Mouse (Mus musculus) gastrocnemius, postnatal 4 days (tissue): Measurements from ENCODE around the gene Noc2l. TPM values are rescaled to one million over a fixed set of nuclear protein-coding genes. Genes with fewer than 3 reads are reported as not detected.

Experiments used
- microRNA-seq: library from miRNA; unstranded; fragments of <30 nt; microRNA quantifications from one replicate; pipeline ENCODE4 v1.2.0, GENCODE M21; 2021
- total RNA-seq, 2 experiments: library from RNA; stranded (reverse); gene quantifications; 2 replicates each; pipeline ENCODE4 v1.2.3; 2021

The Noc2l gene
- total RNA-seq, 2 experiments from 2014 or later = 30.4 to 31.0 TPM

Small RNA genes within 50 kb of the gene (microRNA-seq; reads per million reads assigned to microRNA genes)
- gene Mir7658 = 0.85 reads per million

Other genes starting within 250 kb of the Noc2l start
- 1 to 10 TPM; 4.8 to 6.0 TPM for gene B3galt6, start 243.4 kb upstream of the Noc2l start, total RNA-seq
- gene Sdf4, start 243.1 kb upstream of the Noc2l start, total RNA-seq = 100 to 1,000 TPM; 116 to 117 TPM
- 1 to 10 TPM in 1 of 2 experiments, under 1 TPM in 1; 0.93 to 1.4 TPM for gene Tnfrsf4, start 222.2 kb upstream of the Noc2l start, total RNA-seq
- gene Tnfrsf18, start 209.8 kb upstream of the Noc2l start, total RNA-seq = under 1 TPM; 0.62 to 0.66 TPM
- not detected for gene Ttll10, start 176.6 kb upstream of the Noc2l start, total RNA-seq
- 10 to 100 TPM in 1 of 2 experiments, 1 to 10 TPM in 1; 9.8 to 12.1 TPM for gene 9430015G10Rik, start 126.0 kb upstream of the Noc2l start, total RNA-seq
- gene Rnf223, start 105.5 kb upstream of the Noc2l start, total RNA-seq = under 1 TPM; 0.25 to 0.26 TPM
- gene Agrn, start 38.5 kb upstream of the Noc2l start, total RNA-seq = 10 to 100 TPM; 53.2 to 57.1 TPM
- gene Isg15, start 35.2 kb upstream of the Noc2l start, total RNA-seq = under 1 TPM in 1 of 2 experiments, not detected in 1; 0.49 TPM
- gene AW011738, start 32.7 kb upstream of the Noc2l start, total RNA-seq = 1 to 10 TPM; 3.6 to 4.1 TPM
- 10 to 100 TPM; 30.8 to 32.7 TPM for gene Perm1, start 20.1 kb upstream of the Noc2l start, total RNA-seq
- gene Plekhn1, start 1.2 kb upstream of the Noc2l start, total RNA-seq = 10 to 100 TPM; 11.5 to 12.2 TPM
- gene Samd11, start 19.6 kb downstream of the Noc2l start, total RNA-seq = under 1 TPM; 0.10 to 0.26 TPM
- not detected for gene Vmn2r-ps159, start 95.1 kb downstream of the Noc2l start, total RNA-seq